Mouse (Mus musculus): Measurements from ENCODE around the gene Rab40b. TPM values are rescaled to one million over a fixed set of nuclear protein-coding genes. Genes with fewer than 3 reads are reported as not detected.

The Rab40b gene
- polyA plus RNA-seq, 1 experiment, result 0.47 TPM

DNA sequence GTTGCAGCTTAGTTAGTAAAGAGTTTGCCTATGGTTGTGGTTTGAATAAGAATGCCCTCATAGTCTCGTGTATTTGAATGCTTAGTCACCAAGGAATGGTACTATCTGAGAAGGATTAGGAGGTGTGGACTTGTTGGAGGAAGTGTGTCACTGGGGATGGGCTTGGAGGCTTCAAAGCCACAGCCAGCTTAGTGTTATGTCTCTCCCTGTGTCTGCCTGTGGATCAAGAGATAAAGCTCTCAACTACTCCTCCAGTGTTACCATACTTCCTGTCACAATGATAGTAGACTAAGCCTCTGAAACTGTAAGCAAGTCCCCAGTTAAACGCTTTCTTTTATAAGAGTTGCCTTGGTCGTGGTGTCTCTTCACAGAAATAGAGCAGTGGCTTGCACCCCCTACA lies 2.7 kb upstream of the Rab40b start:
- peaks cover 8% of the 10 kb centered on the region for H3K4me1 ChIP-seq (ENCODE audit: control insufficient read depth, insufficient read depth, low read length)
- no peak for TF ChIP-seq CTCF (IDR thresholded peaks at IDR 0.05; ENCODE audit: control insufficient read depth, insufficient read depth, insufficient replicate concordance, low read depth, low read length)
- TF ChIP-seq POLR2A (IDR thresholded peaks at IDR 0.05; ENCODE audit: control insufficient read depth, low read depth, low read length), result no peak
- H3K27me3 ChIP-seq (ENCODE audit: control insufficient read depth, insufficient read depth, low read length), result no peaks in the 10 kb centered on the region
- no peak overlapping the region for H3K27ac ChIP-seq (ENCODE audit: control insufficient read depth, insufficient read depth, low read depth, low read length)
- no peaks in the 10 kb centered on the region for H3K36me3 ChIP-seq (ENCODE audit: control insufficient read depth, insufficient read depth, low read length)
- H3K4me3 ChIP-seq (ENCODE audit: control insufficient read depth, low read depth, low read length), result no peak overlapping the region

DNA sequence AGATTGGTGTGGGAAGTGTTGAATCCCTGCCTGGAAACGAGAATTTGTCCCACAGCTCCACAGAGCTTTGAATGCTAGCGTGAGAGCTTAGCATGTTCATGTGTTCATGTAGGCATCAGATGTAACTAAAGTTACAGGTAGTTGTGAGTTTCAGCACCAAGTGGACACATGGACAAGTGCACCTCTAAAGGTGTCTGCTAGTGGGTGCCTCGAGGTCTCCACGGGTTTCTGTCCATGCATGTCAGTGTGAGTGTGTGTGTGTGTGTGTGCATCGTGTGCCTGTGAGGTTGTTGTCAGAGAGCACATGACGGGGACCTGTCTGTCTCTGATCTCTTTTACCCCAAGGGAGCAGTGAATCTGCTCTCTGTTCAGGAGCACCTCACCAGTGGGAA lies 499 bp upstream of the Rab40b start:
- Histone ChIP-seq H3K27ac (ENCODE audit: control insufficient read depth, insufficient read depth, low read depth, low read length) (no peak overlapping the region), H3K4me3 (ENCODE audit: control insufficient read depth, low read depth, low read length) (no peak overlapping the region), H3K27me3 (ENCODE audit: control insufficient read depth, insufficient read depth, low read length) (no peaks in the 10 kb centered on the region), H3K36me3 (ENCODE audit: control insufficient read depth, insufficient read depth, low read length) (no peaks in the 10 kb centered on the region), H3K4me1 (ENCODE audit: control insufficient read depth, insufficient read depth, low read length) (peaks cover 8% of the 10 kb centered on the region)
- TF ChIP-seq CTCF (IDR thresholded peaks at IDR 0.05; ENCODE audit: control insufficient read depth, insufficient read depth, insufficient replicate concordance, low read depth, low read length), result no peak
- no peak for TF ChIP-seq POLR2A (IDR thresholded peaks at IDR 0.05; ENCODE audit: control insufficient read depth, low read depth, low read length)

DNA sequence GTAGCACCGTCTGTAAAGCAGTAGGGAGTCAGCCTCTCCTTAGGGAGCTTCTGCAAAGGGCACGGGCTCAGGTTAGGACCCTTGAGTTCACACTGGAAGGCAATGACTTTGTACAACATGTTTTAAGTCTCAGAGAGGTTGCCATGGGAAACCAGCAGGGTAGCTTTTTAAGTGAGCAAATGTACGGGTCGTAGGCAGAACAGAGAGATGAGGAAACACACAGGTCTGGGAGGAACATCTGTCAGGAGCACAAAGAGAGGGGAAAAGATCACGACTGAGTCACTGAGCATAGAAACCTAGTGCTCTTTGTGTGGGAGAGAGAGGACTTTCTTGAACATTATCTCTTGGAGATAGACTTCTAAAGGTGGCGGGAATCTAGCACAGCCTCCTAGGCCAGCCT lies 7.8 kb downstream of the Rab40b start:
- no peak overlapping the region for H3K4me3 ChIP-seq (ENCODE audit: control insufficient read depth, low read depth, low read length)
- no peaks in the 10 kb centered on the region for H3K36me3 ChIP-seq (ENCODE audit: control insufficient read depth, insufficient read depth, low read length)
- H3K27ac ChIP-seq (ENCODE audit: control insufficient read depth, insufficient read depth, low read depth, low read length), result no peak overlapping the region
- H3K4me1 ChIP-seq (ENCODE audit: control insufficient read depth, insufficient read depth, low read length), result no peaks in the 10 kb centered on the region
- no peak for TF ChIP-seq POLR2A (IDR thresholded peaks at IDR 0.05; ENCODE audit: control insufficient read depth, low read depth, low read length)
- TF ChIP-seq CTCF (IDR thresholded peaks at IDR 0.05; ENCODE audit: control insufficient read depth, insufficient read depth, insufficient replicate concordance, low read depth, low read length), result no peak
- H3K27me3 ChIP-seq (ENCODE audit: control insufficient read depth, insufficient read depth, low read length), result no peaks in the 10 kb centered on the region

DNA sequence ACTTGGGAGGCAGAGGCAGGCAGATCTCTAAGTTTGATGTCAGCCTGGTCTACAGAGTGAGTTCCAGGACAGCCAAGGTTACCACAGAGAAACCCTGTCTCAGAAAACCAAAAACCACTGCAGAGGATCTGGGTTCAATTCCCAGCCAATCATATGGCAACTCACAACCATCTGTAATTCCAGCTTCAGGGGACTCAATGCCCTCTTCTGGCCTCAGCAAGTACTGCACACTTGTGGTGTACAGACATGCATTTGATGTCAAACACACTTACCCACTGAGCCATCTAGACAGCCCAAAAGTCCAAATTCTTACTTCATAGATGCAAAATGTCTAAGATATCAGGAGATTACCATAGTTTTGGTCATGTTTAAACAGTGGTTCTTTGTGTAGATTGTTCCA lies 9.4 kb downstream of the Rab40b start:
- Histone ChIP-seq H3K4me3 (ENCODE audit: control insufficient read depth, low read depth, low read length) (no peak overlapping the region), H3K27me3 (ENCODE audit: control insufficient read depth, insufficient read depth, low read length) (no peaks in the 10 kb centered on the region)
- TF ChIP-seq POLR2A (IDR thresholded peaks at IDR 0.05; ENCODE audit: control insufficient read depth, low read depth, low read length), result no peak

DNA sequence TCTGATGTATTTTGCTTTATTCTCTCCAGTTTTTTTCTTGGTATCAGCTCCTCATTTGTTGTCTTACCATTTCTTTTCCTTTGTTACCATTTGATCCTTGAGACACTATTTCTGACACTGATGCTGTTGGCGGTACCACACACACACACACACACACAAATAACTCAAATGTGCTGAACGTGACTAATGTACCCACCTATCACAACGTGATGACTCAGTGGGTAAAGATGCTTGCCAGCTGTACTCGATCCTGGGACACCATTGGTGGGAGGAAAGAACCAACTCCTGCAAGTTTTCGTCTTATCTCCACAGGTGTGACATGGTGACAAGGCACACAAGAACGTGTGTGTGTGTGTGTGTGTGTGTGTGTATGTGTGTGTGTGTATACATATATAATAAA lies 14.7 kb downstream of the Rab40b start:
- TF ChIP-seq CTCF (IDR thresholded peaks at IDR 0.05; ENCODE audit: control insufficient read depth, insufficient read depth, insufficient replicate concordance, low read depth, low read length), result no peak
- no peak for TF ChIP-seq POLR2A (IDR thresholded peaks at IDR 0.05; ENCODE audit: control insufficient read depth, low read depth, low read length)
- no peaks in the 10 kb centered on the region for H3K36me3 ChIP-seq (ENCODE audit: control insufficient read depth, insufficient read depth, low read length)
- no peaks in the 10 kb centered on the region for H3K27me3 ChIP-seq (ENCODE audit: control insufficient read depth, insufficient read depth, low read length)
- H3K4me1 ChIP-seq (ENCODE audit: control insufficient read depth, insufficient read depth, low read length), result no peaks in the 10 kb centered on the region
- no peak overlapping the region for H3K27ac ChIP-seq (ENCODE audit: control insufficient read depth, insufficient read depth, low read depth, low read length)
- no peak overlapping the region for H3K4me3 ChIP-seq (ENCODE audit: control insufficient read depth, low read depth, low read length)

More for the DNA sequence above, 9.4 kb downstream of the Rab40b start:
- H3K36me3 ChIP-seq (ENCODE audit: control insufficient read depth, insufficient read depth, low read length), result no peaks in the 10 kb centered on the region
- no peak overlapping the region for H3K27ac ChIP-seq (ENCODE audit: control insufficient read depth, insufficient read depth, low read depth, low read length)
- no peaks in the 10 kb centered on the region for H3K4me1 ChIP-seq (ENCODE audit: control insufficient read depth, insufficient read depth, low read length)

DNA sequence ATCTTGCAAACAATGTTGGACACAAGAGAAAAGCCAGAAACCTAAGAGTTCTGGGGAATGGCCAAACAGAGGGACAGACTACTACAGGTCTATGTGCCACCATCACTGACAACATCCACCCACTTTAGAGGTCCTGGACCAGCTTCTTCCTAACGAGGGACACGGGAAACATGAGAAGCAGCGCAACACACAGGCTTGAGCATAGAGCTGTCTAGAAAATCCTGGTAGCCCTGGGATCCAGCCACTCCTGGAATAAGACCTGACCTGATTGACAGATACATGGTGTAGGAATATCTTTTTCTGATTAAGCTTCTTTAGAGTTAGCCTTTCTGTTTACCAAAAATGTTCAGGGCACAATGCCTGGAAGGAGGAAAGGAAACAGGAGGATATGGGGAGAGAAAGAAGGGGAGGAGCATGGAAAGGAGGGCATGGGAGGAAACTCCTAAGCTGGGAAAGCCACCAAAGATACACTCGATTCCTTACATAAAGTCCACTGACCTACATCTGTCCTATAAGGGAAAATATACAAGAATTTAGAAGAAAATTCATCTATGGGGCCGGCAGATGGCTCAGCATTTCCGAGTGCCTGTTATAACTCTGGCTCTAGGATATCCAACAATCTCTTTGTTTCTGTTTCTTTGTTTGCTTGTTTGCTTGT lies 17.6 kb downstream of the Rab40b start:
- no peak for TF ChIP-seq POLR2A (IDR thresholded peaks at IDR 0.05; ENCODE audit: control insufficient read depth, low read depth, low read length)
- no peak for TF ChIP-seq CTCF (IDR thresholded peaks at IDR 0.05; ENCODE audit: control insufficient read depth, insufficient read depth, insufficient replicate concordance, low read depth, low read length)
- Histone ChIP-seq H3K4me1 (ENCODE audit: control insufficient read depth, insufficient read depth, low read length) (no peaks in the 10 kb centered on the region), H3K27me3 (ENCODE audit: control insufficient read depth, insufficient read depth, low read length) (no peaks in the 10 kb centered on the region)

DNA sequence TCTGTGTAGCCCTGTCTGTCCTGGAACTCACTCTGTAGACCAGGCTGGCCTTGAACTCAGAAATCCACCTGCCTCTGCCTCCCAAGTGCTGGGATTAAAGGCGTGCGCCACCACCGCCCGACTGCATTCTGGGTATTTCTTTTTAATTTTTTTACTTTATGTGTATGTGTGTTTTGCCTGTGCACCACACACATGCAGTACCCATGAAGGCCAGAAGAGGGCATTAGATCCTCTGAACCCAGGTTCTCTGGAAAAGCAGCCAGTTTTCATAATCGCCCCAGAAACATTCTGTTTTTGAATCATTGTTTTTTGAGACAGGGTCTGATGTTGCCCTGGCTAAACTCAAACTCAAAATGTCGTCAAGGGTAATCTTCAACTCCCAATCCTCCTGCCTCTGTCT lies 18.4 kb downstream of the Rab40b start:
- no peak overlapping the region for H3K4me3 ChIP-seq (ENCODE audit: control insufficient read depth, low read depth, low read length)
- no peaks in the 10 kb centered on the region for H3K4me1 ChIP-seq (ENCODE audit: control insufficient read depth, insufficient read depth, low read length)
- TF ChIP-seq CTCF (IDR thresholded peaks at IDR 0.05; ENCODE audit: control insufficient read depth, insufficient read depth, insufficient replicate concordance, low read depth, low read length) (no peak), POLR2A (IDR thresholded peaks at IDR 0.05; ENCODE audit: control insufficient read depth, low read depth, low read length) (no peak)
- no peak overlapping the region for H3K27ac ChIP-seq (ENCODE audit: control insufficient read depth, insufficient read depth, low read depth, low read length)
- no peaks in the 10 kb centered on the region for H3K36me3 ChIP-seq (ENCODE audit: control insufficient read depth, insufficient read depth, low read length)
- H3K27me3 ChIP-seq (ENCODE audit: control insufficient read depth, insufficient read depth, low read length), result no peaks in the 10 kb centered on the region

More for the DNA sequence above, 17.6 kb downstream of the Rab40b start:
- Histone ChIP-seq H3K4me3 (ENCODE audit: control insufficient read depth, low read depth, low read length) (no peak overlapping the region), H3K36me3 (ENCODE audit: control insufficient read depth, insufficient read depth, low read length) (no peaks in the 10 kb centered on the region), H3K27ac (ENCODE audit: control insufficient read depth, insufficient read depth, low read depth, low read length) (no peak overlapping the region)

DNA sequence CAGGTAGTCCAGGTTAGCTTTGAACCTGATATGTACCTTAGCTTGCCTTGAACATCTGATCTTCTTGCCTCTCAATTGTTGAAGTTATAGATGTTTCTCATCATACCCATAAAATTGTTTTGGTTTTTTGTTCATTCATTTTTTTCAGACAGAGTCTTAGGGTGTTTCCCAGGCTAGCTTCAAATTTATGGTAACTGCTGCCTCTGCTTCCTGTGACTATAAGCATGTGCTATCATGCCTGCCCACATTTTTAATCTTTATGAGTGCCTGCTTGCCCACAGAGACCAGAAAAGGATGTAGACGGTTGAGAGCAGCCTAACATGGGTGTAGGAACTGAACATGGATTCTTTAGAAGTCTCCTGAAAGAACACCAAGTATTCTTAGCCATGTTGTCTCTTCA lies 19.3 kb downstream of the Rab40b start:
- H3K4me3 ChIP-seq (ENCODE audit: control insufficient read depth, low read depth, low read length), result no peak overlapping the region
- H3K27me3 ChIP-seq (ENCODE audit: control insufficient read depth, insufficient read depth, low read length), result no peaks in the 10 kb centered on the region
- H3K27ac ChIP-seq (ENCODE audit: control insufficient read depth, insufficient read depth, low read depth, low read length), result no peak overlapping the region
- no peaks in the 10 kb centered on the region for H3K36me3 ChIP-seq (ENCODE audit: control insufficient read depth, insufficient read depth, low read length)
- no peak for TF ChIP-seq POLR2A (IDR thresholded peaks at IDR 0.05; ENCODE audit: control insufficient read depth, low read depth, low read length)
- TF ChIP-seq CTCF (IDR thresholded peaks at IDR 0.05; ENCODE audit: control insufficient read depth, insufficient read depth, insufficient replicate concordance, low read depth, low read length), result no peak
- no peaks in the 10 kb centered on the region for H3K4me1 ChIP-seq (ENCODE audit: control insufficient read depth, insufficient read depth, low read length)
